Mouse (Mus musculus): ENCODE data around the gene Mknk1. TPM values are rescaled to one million over a fixed set of nuclear protein-coding genes. Genes with fewer than 3 reads are reported as not detected.
A peak's percentile ranks its signal among the peaks of the same experiment; 100 is the strongest.

Mknk1 gene
- total RNA-seq, 2 experiments from 2014 or later, result 22.8 to 23.8 TPM

GRCm38 (mm10) chr4:115885846-115886245 is 46.8 kb downstream of the Mknk1 start:
- intact Hi-C loops (cut with DNase I), result no loop called here
- no peak for DNase-seq

GRCm38 (mm10) chr4:115886875-115887274 is 47.9 kb downstream of the Mknk1 start:
- DNase-seq, result no peak
- intact Hi-C loops (cut with DNase I), result no loop called here

- intact Hi-C loops (cut with DNase I), result no loop called here
- DNase-seq, result no peak
Measured at GRCm38 (mm10) chr4:115890066-115890465, 51.1 kb downstream of the Mknk1 start.

GRCm38 (mm10) chr4:115890553-115890952 is 51.6 kb downstream of the Mknk1 start, which contains the start of gene 6430628N08Rik:
6430628N08Rik (plus strand) TSS chr4:115890665.
- intact Hi-C loops (cut with DNase I), result no loop called here
- DNase-seq, result no peak

GRCm38 (mm10) chr4:115894281-115894680 is 55.3 kb downstream of the Mknk1 start:
- DNase-seq, result no peak
- intact Hi-C loops (cut with DNase I), result no loop called here

GRCm38 (mm10) chr4:115897901-115898631 is 59.1 kb downstream of the Mknk1 start:
- intact Hi-C loops (cut with DNase I), result no loop called here
- DNase-seq, result no peak

GRCm38 (mm10) chr4:115902816-115903215 is 63.8 kb downstream of the Mknk1 start:
- peak; percentile 74 to 83 for DNase-seq
- intact Hi-C loops (cut with DNase I), result loop anchor here (1.0 to 5.0 kb wide), 4 partner anchors 49 to 171 kb away; no protein-coding TSS in a partner anchor

GRCm38 (mm10) chr4:115904375-115904774 is 65.4 kb downstream of the Mknk1 start:
- intact Hi-C loops (cut with DNase I), result loop anchor here (5.0 kb wide), 1 partner anchor 172 kb away; no protein-coding TSS in a partner anchor
- DNase-seq, result no peak

GRCm38 (mm10) chr4:115905701-115906100 is 66.7 kb downstream of the Mknk1 start:
- no peak for DNase-seq
- intact Hi-C loops (cut with DNase I), result no loop called here

- no peak for DNase-seq
- intact Hi-C loops (cut with DNase I), result no loop called here
Measured at GRCm38 (mm10) chr4:115906791-115907190, 67.8 kb downstream of the Mknk1 start.

- intact Hi-C loops (cut with DNase I), result no loop called here
Measured at GRCm38 (mm10) chr4:115907994-115908393, 69.0 kb downstream of the Mknk1 start.

GRCm38 (mm10) chr4:115908641-115909040 is 69.6 kb downstream of the Mknk1 start:
- intact Hi-C loops (cut with DNase I), result no loop called here

More at GRCm38 (mm10) chr4:115907994-115908393, 69.0 kb downstream of the Mknk1 start:
- DNase-seq, result peak in 1 of 2 experiments; percentile 11

GRCm38 (mm10) chr4:115911586-115911985 is 72.6 kb downstream of the Mknk1 start:
- DNase-seq, result no peak
- intact Hi-C loops (cut with DNase I), result no loop called here

More at GRCm38 (mm10) chr4:115908641-115909040, 69.6 kb downstream of the Mknk1 start:
- peak; percentile 23 to 42 for DNase-seq

- no peak for DNase-seq
- intact Hi-C loops (cut with DNase I), result no loop called here
Measured at GRCm38 (mm10) chr4:115919911-115920310, 80.9 kb downstream of the Mknk1 start.

- intact Hi-C loops (cut with DNase I), result no loop called here
- DNase-seq, result no peak
Measured at GRCm38 (mm10) chr4:115922688-115923087, 83.7 kb downstream of the Mknk1 start.

GRCm38 (mm10) chr4:115923262-115923880 is 84.4 kb downstream of the Mknk1 start:
- no peak for DNase-seq
- intact Hi-C loops (cut with DNase I), result no loop called here

GRCm38 (mm10) chr4:115927637-115928036 is 88.6 kb downstream of the Mknk1 start:
- DNase-seq, result no peak
- intact Hi-C loops (cut with DNase I), result no loop called here

Other genes starting within 250 kb of the Mknk1 start
- not detected for gene Cyp4a32, start 238.2 kb upstream of the Mknk1 start, total RNA-seq (2021)
- gene Cyp4b1, start 191.5 kb upstream of the Mknk1 start, total RNA-seq (2021), result 10 to 100 TPM; 36.1 to 36.3 TPM
- 10 to 100 TPM; 38.1 to 40.8 TPM for gene Efcab14, start 101.5 kb upstream of the Mknk1 start, total RNA-seq (2021)
- gene Tex38, start 58.2 kb upstream of the Mknk1 start, total RNA-seq (2021), result under 1 TPM; 0.39 to 0.68 TPM
- gene Atpaf1, start 54.4 kb upstream of the Mknk1 start, total RNA-seq (2021), result 10 to 100 TPM; 82.3 to 95.1 TPM
- gene Mob3c, start 11.1 kb upstream of the Mknk1 start, total RNA-seq (2021), result 1 to 10 TPM; 4.7 to 5.4 TPM
- gene Kncn, start 45.2 kb downstream of the Mknk1 start, total RNA-seq (2021), result not detected
- gene 6430628N08Rik, start 51.5 kb downstream of the Mknk1 start, total RNA-seq (2021), result not detected
- not detected for gene Dmbx1, start 100.7 kb downstream of the Mknk1 start, total RNA-seq (2021)
- gene Faah, start 178.7 kb downstream of the Mknk1 start, total RNA-seq (2021), result under 1 TPM; 0.24 to 0.69 TPM
- gene Nsun4, start 214.7 kb downstream of the Mknk1 start, total RNA-seq (2021), result 10 to 100 TPM; 26.9 to 30.8 TPM
- gene Uqcrh, start 235.9 kb downstream of the Mknk1 start, total RNA-seq (2021), result 1,000 to 10,000 TPM; 1,926 to 1,984 TPM
- gene Lrrc41, start 236.1 kb downstream of the Mknk1 start, total RNA-seq (2021), result 10 to 100 TPM; 24.0 to 26.3 TPM

Data from heart, postnatal 36 days (tissue).